Mouse (Mus musculus): ENCODE measurements around the gene Gm3250.

DNA sequence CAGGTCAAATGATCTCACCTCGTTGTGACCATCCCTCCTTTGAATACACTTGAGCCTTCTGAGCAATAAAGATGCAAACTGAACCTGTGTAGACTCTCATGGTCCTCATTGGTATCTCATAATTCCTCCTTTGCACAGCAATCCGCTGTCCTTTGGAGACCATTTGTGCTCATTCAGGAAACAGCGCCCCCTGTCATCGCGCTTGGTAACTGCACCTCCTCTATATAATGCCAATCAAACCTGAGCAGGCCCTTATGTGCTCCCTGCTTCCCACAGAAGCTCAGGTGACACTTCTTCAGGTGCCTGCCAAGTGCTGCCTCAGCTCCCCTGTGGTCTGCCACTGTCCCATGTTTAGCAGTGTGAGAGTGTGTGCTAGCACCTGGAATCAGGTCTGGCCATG, 33.2 kb upstream of the Gm3250 start:
- TF ChIP-seq CTCF (IDR thresholded peaks at IDR 0.05; ENCODE audit: extremely low read depth, insufficient read depth, low read length), result peak; percentile 60
- no peak for TF ChIP-seq POLR2A (IDR thresholded peaks at IDR 0.05; ENCODE audit: extremely low read depth, insufficient read depth, low read length)

Measured in cortical plate, adult 2 months (tissue).